Mouse (Mus musculus) hindbrain, postnatal 0 days (tissue): ENCODE results near the gene Fbn1. TPM values are rescaled to one million over a fixed set of nuclear protein-coding genes. Genes with fewer than 3 reads are reported as not detected.

Source experiments
- ATAC-seq: fragments of 200-750 bp; cut with Nextera tagmentation; 2 replicates; pipeline ENCODE4 v1.8.0; 2017; ENCODE audit warnings: mild to moderate bottlenecking, moderate TSS enrichment, moderate library complexity
- DNase-seq: peaks from one replicate; pipeline ENCODE4 v3.0.0-alpha.2; 2015; ENCODE audit warnings: low spot score
- H3K27ac ChIP-seq: fragments of 300-500 bp; sonication (generic); 2 replicates; pipeline ENCODE4 v1.5.1; 2014; ENCODE audit warnings: mild to moderate bottlenecking
- H3K27me3 ChIP-seq: fragments of 300-500 bp; sonication (generic); 2 replicates; pipeline ENCODE4 v1.6.1; 2014; ENCODE audit warnings: low read length, mixed read lengths; ENCODE audit not compliant: insufficient read depth
- H3K36me3 ChIP-seq: fragments of 300-500 bp; sonication (generic); 2 replicates; pipeline ENCODE4 v1.6.1; 2014; ENCODE audit warnings: low read length, mixed read lengths; ENCODE audit not compliant: insufficient read depth
- H3K4me1 ChIP-seq: fragments of 300-500 bp; sonication (generic); 2 replicates; pipeline ENCODE4 v1.6.1; 2014; ENCODE audit warnings: antibody characterized with exemption, low read length, mixed read lengths; ENCODE audit not compliant: insufficient read depth
- H3K4me2 ChIP-seq: fragments of 300-500 bp; sonication (generic); 2 replicates; pipeline ENCODE4 v1.6.1; 2014; ENCODE audit warnings: low read depth, mild to moderate bottlenecking, low read length, moderate library complexity, mixed read lengths
- H3K4me3 ChIP-seq: fragments of 300-500 bp; sonication (generic); 2 replicates; pipeline ENCODE4 v1.5.1; 2014; ENCODE audit warnings: low read length
- H3K9ac ChIP-seq: fragments of 300-500 bp; sonication (generic); replicated peaks from 2 replicates; pipeline ENCODE4 v1.6.1; 2014; ENCODE audit warnings: mild to moderate bottlenecking, low read length, moderate library complexity, mixed read lengths
- H3K9me3 ChIP-seq: fragments of 300-500 bp; sonication (generic); 2 replicates; pipeline ENCODE4 v1.6.1; 2016; ENCODE audit warnings: low read length, mixed read lengths
- CTCF ChIP-seq: IDR thresholded peaks from 2 replicates; pipeline ENCODE4 v1.5.1; 2016; ENCODE audit warnings: antibody characterized with exemption, control low read depth, low read depth
- WGBS: fragments of 180-500 bp; shearing (Covaris S2); extraction: QIAGEN DNeasy Blood & Tissue Kit; methylation state at CpG from one replicate; pipeline ENCODE4 v1.1.7; 2014; 5-methylcytosine and 5-hydroxymethylcytosine counted together
- polyA plus RNA-seq: library from polyadenylated mRNA; unstranded; fragments of >200 nt; fragmentation: Nextera tagmentation; extraction: Ambion mirVana; gene quantifications from 2 replicates; pipeline ENCODE4 v1.2.1, GENCODE M21; 2015
- total RNA-seq: library from RNA; depleted of rRNA; stranded (reverse); fragments of >200 nt; gene quantifications from 2 replicates; pipeline ENCODE4 v1.2.3, GENCODE M21; 2014

Fbn1 gene
- total and polyA plus RNA-seq, 2 experiments from 2014 or later, result 2.3 to 16.6 TPM

GRCm38 (mm10) chr2:125428811-125429438 lies 78.9 kb downstream of the Fbn1 start:
- H3K4me3 ChIP-seq, result no peak overlapping the region
- H3K27ac ChIP-seq, result no peak overlapping the region
- H3K4me2 ChIP-seq, result no peak overlapping the region
- no peaks in the 10 kb centered on the region for H3K27me3 ChIP-seq
- H3K36me3 ChIP-seq, result no peaks in the 10 kb centered on the region
- H3K9ac ChIP-seq, result no peak overlapping the region
- H3K9me3 ChIP-seq, result no peaks in the 10 kb centered on the region
- 74% methylated on average over 10 of the region's 10 CpGs for WGBS
- DNase-seq, result no peak
- no peaks in the 10 kb centered on the region for H3K4me1 ChIP-seq
- no peak for TF ChIP-seq CTCF
- ATAC-seq, result no peak

GRCm38 (mm10) chr2:125420604-125421003 lies 87.2 kb downstream of the Fbn1 start:
- H3K4me3 ChIP-seq, result no peak overlapping the region
- no peak for TF ChIP-seq CTCF
- no peak overlapping the region for H3K4me2 ChIP-seq
- H3K27me3 ChIP-seq, result no peaks in the 10 kb centered on the region
- DNase-seq, result no peak
- H3K9ac ChIP-seq, result no peak overlapping the region
- no peak for ATAC-seq
- no peak overlapping the region for H3K27ac ChIP-seq
- no peaks in the 10 kb centered on the region for H3K9me3 ChIP-seq
- H3K4me1 ChIP-seq, result no peaks in the 10 kb centered on the region
- H3K36me3 ChIP-seq, result no peaks in the 10 kb centered on the region
- WGBS, result 70% methylated on average over 9 of the region's 9 CpGs

GRCm38 (mm10) chr2:125419681-125420080 lies 88.1 kb downstream of the Fbn1 start:
- Histone ChIP-seq H3K4me2 (no peak overlapping the region), H3K27ac (no peak overlapping the region), H3K36me3 (no peaks in the 10 kb centered on the region), H3K4me1 (no peaks in the 10 kb centered on the region), H3K9ac (no peak overlapping the region), H3K4me3 (no peak overlapping the region), H3K9me3 (no peaks in the 10 kb centered on the region), H3K27me3 (no peaks in the 10 kb centered on the region)
- no peak for DNase-seq
- WGBS, result 76% methylated on average over 4 of the region's 4 CpGs
- no peak for TF ChIP-seq CTCF
- no peak for ATAC-seq

GRCm38 (mm10) chr2:125418546-125418945 lies 89.2 kb downstream of the Fbn1 start:
- WGBS, result 84% methylated on average over 4 of the region's 4 CpGs
- DNase-seq (no peak), ATAC-seq (no peak)
- Histone ChIP-seq H3K9me3 (no peaks in the 10 kb centered on the region), H3K27me3 (no peaks in the 10 kb centered on the region), H3K27ac (no peak overlapping the region), H3K4me3 (no peak overlapping the region), H3K4me1 (no peaks in the 10 kb centered on the region), H3K4me2 (no peak overlapping the region), H3K9ac (no peak overlapping the region), H3K36me3 (no peaks in the 10 kb centered on the region)
- no peak for TF ChIP-seq CTCF

- no peak for TF ChIP-seq CTCF
- Histone ChIP-seq H3K9me3 (no peaks in the 10 kb centered on the region), H3K4me3 (no peak overlapping the region), H3K27me3 (no peaks in the 10 kb centered on the region), H3K4me1 (no peaks in the 10 kb centered on the region), H3K36me3 (no peaks in the 10 kb centered on the region), H3K27ac (no peak overlapping the region), H3K4me2 (no peak overlapping the region), H3K9ac (no peak overlapping the region)
- ATAC-seq (no peak), DNase-seq (no peak)
- WGBS, result 83% methylated on average over 10 of the region's 10 CpGs
Measured at GRCm38 (mm10) chr2:125416541-125417245, 91.1 kb downstream of the Fbn1 start.

GRCm38 (mm10) chr2:125412351-125412750 lies 95.4 kb downstream of the Fbn1 start:
- no peaks in the 10 kb centered on the region for H3K4me1 ChIP-seq
- no peak overlapping the region for H3K4me2 ChIP-seq
- no peak for DNase-seq
- WGBS, result 96% methylated on average over 15 of the region's 15 CpGs
- H3K27me3 ChIP-seq, result no peaks in the 10 kb centered on the region
- TF ChIP-seq CTCF, result no peak
- H3K9me3 ChIP-seq, result no peaks in the 10 kb centered on the region
- no peak overlapping the region for H3K4me3 ChIP-seq
- ATAC-seq, result no peak
- H3K9ac ChIP-seq, result no peak overlapping the region
- H3K36me3 ChIP-seq, result no peaks in the 10 kb centered on the region
- no peak overlapping the region for H3K27ac ChIP-seq

GRCm38 (mm10) chr2:125411777-125412176 lies 96.0 kb downstream of the Fbn1 start:
- no peak overlapping the region for H3K4me3 ChIP-seq
- no peak overlapping the region for H3K27ac ChIP-seq
- no peaks in the 10 kb centered on the region for H3K9me3 ChIP-seq
- no peak for TF ChIP-seq CTCF
- H3K36me3 ChIP-seq, result no peaks in the 10 kb centered on the region
- WGBS, result 86% methylated on average over 3 of the region's 3 CpGs
- H3K4me1 ChIP-seq, result no peaks in the 10 kb centered on the region
- ATAC-seq, result no peak
- H3K27me3 ChIP-seq, result no peaks in the 10 kb centered on the region
- no peak overlapping the region for H3K4me2 ChIP-seq
- no peak overlapping the region for H3K9ac ChIP-seq
- DNase-seq, result no peak
